Mouse (Mus musculus) gastrocnemius, postnatal 36 days (tissue): ENCODE measurements at regions not wholly inside any gene's neighbourhood (a gene's known extent, or its start where the extent isn't known, plus 50 kb on each side); places are given as distances from the start of the nearest gene placed in this dataset.
"Not testable (repeated sequence)": the region's sequence is repeated elsewhere in the genome, so short reads cannot be mapped to it uniquely, and the experiment has no call there.

Experiments used
- DNase-seq, 2 experiments: peaks; one replicate each; pipeline ENCODE4 v3.0.0; 2022
- intact Hi-C: fragments of 180-260 bp; cut with DNase I; formaldehyde crosslinking; loops from one replicate; pipeline ENCODE4 v1.15.1; 2025

GRCm38 (mm10) chr13:83742102-83742501, 238.3 kb downstream of the Mef2c start:
- DNase-seq = no peak
- intact Hi-C loops = loop anchor here (5.0 kb wide), 1 partner anchor 235 kb away; no protein-coding TSS in a partner anchor

GRCm38 (mm10) chr13:83742546-83742945, 238.7 kb downstream of the Mef2c start:
- no peak for DNase-seq
- intact Hi-C loops = loop anchor here (5.0 kb wide), 1 partner anchor 235 kb away; no protein-coding TSS in a partner anchor

GRCm38 (mm10) chr13:83743381-83743780, 239.5 kb downstream of the Mef2c start:
- no peak for DNase-seq
- intact Hi-C loops = loop anchor here (5.0 kb wide), 1 partner anchor 234 kb away; no protein-coding TSS in a partner anchor

GRCm38 (mm10) chr13:83744110-83744752, 240.4 kb downstream of the Mef2c start:
- intact Hi-C loops = loop anchor here (5.0 kb wide), 1 partner anchor 233 kb away; no protein-coding TSS in a partner anchor
- no peak for DNase-seq

- no peak for DNase-seq
- intact Hi-C loops = loop anchor here (5.0 kb wide), 1 partner anchor 232 kb away; no protein-coding TSS in a partner anchor
Measured at GRCm38 (mm10) chr13:83744981-83745555, 241.2 kb downstream of the Mef2c start.

- DNase-seq = no peak
- intact Hi-C loops = no loop called here
Measured at GRCm38 (mm10) chr13:83745961-83746360, 242.1 kb downstream of the Mef2c start.

- intact Hi-C loops = no loop called here
- DNase-seq = no peak
Measured at GRCm38 (mm10) chr13:83747671-83748070, 243.8 kb downstream of the Mef2c start.

- intact Hi-C loops = no loop called here
Measured at GRCm38 (mm10) chr13:83749376-83750150, 245.7 kb downstream of the Mef2c start.

GRCm38 (mm10) chr13:83750437-83750836, 246.6 kb downstream of the Mef2c start:
- no peak for DNase-seq
- intact Hi-C loops = no loop called here

More at GRCm38 (mm10) chr13:83749376-83750150, 245.7 kb downstream of the Mef2c start:
- no peak for DNase-seq

GRCm38 (mm10) chr13:83760387-83761170, 256.7 kb downstream of the Mef2c start:
- intact Hi-C loops = no loop called here
- DNase-seq = no peak

GRCm38 (mm10) chr13:83762484-83762883, 258.6 kb downstream of the Mef2c start:
- intact Hi-C loops = no loop called here

GRCm38 (mm10) chr13:83763288-83763687, 259.5 kb downstream of the Mef2c start:
- intact Hi-C loops = not testable (repeated sequence)

More at GRCm38 (mm10) chr13:83762484-83762883, 258.6 kb downstream of the Mef2c start:
- DNase-seq = no peak

GRCm38 (mm10) chr13:83785643-83786042, 281.8 kb downstream of the Mef2c start:
- DNase-seq = no peak
- intact Hi-C loops = no loop called here

More at GRCm38 (mm10) chr13:83763288-83763687, 259.5 kb downstream of the Mef2c start:
- not testable (repeated sequence) for DNase-seq

GRCm38 (mm10) chr13:83809535-83809934, 305.7 kb downstream of the Mef2c start:
- DNase-seq = no peak
- intact Hi-C loops = no loop called here

- intact Hi-C loops = no loop called here
- DNase-seq = no peak
Measured at GRCm38 (mm10) chr13:83820291-83820690, 316.5 kb downstream of the Mef2c start.

GRCm38 (mm10) chr13:83820721-83821120, 316.9 kb downstream of the Mef2c start:
- intact Hi-C loops = no loop called here
- DNase-seq = no peak

GRCm38 (mm10) chr13:83824926-83825325, 321.1 kb downstream of the Mef2c start:
- DNase-seq = no peak
- intact Hi-C loops = no loop called here

GRCm38 (mm10) chr13:83826841-83827463, 323.1 kb downstream of the Mef2c start:
- no peak for DNase-seq
- intact Hi-C loops = no loop called here

- intact Hi-C loops = no loop called here
- DNase-seq = no peak
Measured at GRCm38 (mm10) chr13:83865932-83866685, 356.0 kb upstream of the Tmem161b start.
